Mouse (Mus musculus): Measurements from ENCODE around the gene Gna15.

DNA sequence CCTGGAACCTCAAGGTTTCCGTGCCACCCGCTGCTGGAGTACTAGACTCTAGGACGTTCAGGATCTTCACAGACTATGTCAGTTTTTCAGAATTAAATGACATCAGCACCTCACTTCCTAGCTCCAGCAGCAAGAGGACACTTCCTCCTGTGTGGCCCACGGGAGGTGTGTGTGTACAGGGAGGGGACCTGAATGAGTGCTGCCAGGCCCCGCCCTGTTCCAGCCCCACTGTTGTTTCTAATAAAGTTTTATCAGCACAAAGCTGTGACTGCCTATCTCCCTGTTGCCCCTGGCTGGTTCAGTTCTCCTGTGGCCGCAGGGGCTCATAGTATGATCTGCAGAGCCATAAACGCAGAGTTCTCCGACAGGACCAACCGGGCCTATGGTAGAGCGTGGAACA lies 49.6 kb downstream of the Gna15 start:
- TF ChIP-seq CTCF (IDR thresholded peaks at IDR 0.05; ENCODE audit: low read depth) (no peak), EP300 (IDR thresholded peaks at IDR 0.05; ENCODE audit: low read depth) (no peak)

Measured in liver, postnatal 0 days (tissue).